Mouse (Mus musculus) liver, embryonic 12.5 days (tissue): ENCODE measurements around the gene Slco1a6. TPM values are rescaled to one million over a fixed set of nuclear protein-coding genes. Genes with fewer than 3 reads are reported as not detected.
"Not testable (repeated sequence)": the region's sequence is repeated elsewhere in the genome, so short reads cannot be mapped to it uniquely, and the experiment has no call there.

ENCODE experiments used
- ATAC-seq: fragments of 200-750 bp; cut with Nextera tagmentation; 2 replicates; pipeline ENCODE4 v1.8.0; 2017; ENCODE audit warnings: moderate number of reproducible peaks, mild to moderate bottlenecking, moderate library complexity
- H3K27ac ChIP-seq: fragments of 300-500 bp; sonication (generic); 2 replicates; pipeline ENCODE4 v1.5.1; 2016; ENCODE audit warnings: mild to moderate bottlenecking
- H3K27me3 ChIP-seq: fragments of 300-500 bp; sonication (generic); replicated peaks from 2 replicates; pipeline ENCODE4 v1.6.1; 2016; ENCODE audit warnings: mild to moderate bottlenecking, moderate library complexity
- H3K36me3 ChIP-seq: fragments of 300-500 bp; sonication (generic); 2 replicates; pipeline ENCODE4 v1.6.1; 2016; ENCODE audit warnings: mild to moderate bottlenecking, moderate library complexity
- H3K4me1 ChIP-seq: fragments of 300-500 bp; sonication (generic); 2 replicates; pipeline ENCODE4 v1.6.1; 2016
- H3K4me2 ChIP-seq: fragments of 300-500 bp; sonication (generic); 2 replicates; pipeline ENCODE4 v1.6.1; 2016; ENCODE audit warnings: mild to moderate bottlenecking, moderate library complexity
- H3K4me3 ChIP-seq: fragments of 300-500 bp; sonication (generic); 2 replicates; pipeline ENCODE4 v1.5.1; 2016; ENCODE audit warnings: mild to moderate bottlenecking, moderate library complexity
- H3K9ac ChIP-seq: fragments of 300-500 bp; sonication (generic); 2 replicates; pipeline ENCODE4 v1.6.1; 2016; ENCODE audit warnings: mild to moderate bottlenecking, moderate library complexity
- H3K9me3 ChIP-seq: fragments of 300-500 bp; sonication (generic); replicated peaks from 2 replicates; pipeline ENCODE4 v1.6.1; 2016; ENCODE audit warnings: mild to moderate bottlenecking, moderate library complexity
- WGBS: fragments of 180-500 bp; shearing (Covaris S2); methylation state at CpG from one replicate; pipeline ENCODE4 v1.1.7; 2016; ENCODE audit not compliant: insufficient replicate concordance; 5-methylcytosine and 5-hydroxymethylcytosine counted together
- polyA plus RNA-seq: library from polyadenylated mRNA; unstranded; fragments of >200 nt; fragmentation: Nextera tagmentation; extraction: Ambion mirVana; gene quantifications from 2 replicates; pipeline ENCODE4 v1.2.1, GENCODE M21; 2016

Slco1a6 gene
- polyA plus RNA-seq, 1 experiment from 2014 or later, result not detected

DNA sequence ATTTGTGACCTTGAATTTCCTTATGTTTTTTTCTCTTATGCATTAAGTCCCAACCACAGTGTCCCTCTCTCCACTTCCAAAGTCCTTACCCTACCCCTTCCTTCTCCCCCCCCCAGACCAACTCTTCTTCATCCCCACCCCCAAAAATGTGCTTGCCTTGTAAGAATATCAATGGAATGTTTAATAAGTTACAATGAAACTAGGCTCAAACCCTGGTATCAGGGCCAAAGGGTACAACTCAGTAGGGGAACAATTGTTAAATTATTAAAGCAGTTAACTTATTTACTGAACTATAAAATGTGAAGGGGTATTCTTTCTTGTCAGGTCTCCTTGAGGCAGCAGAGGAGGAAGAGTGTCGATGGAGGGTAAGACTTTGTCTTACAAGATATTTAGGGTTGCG lies 47.1 kb downstream of the Slco1a6 start:
- Histone ChIP-seq H3K9me3 (no peaks in the 10 kb centered on the region), H3K4me3 (no peak overlapping the region), H3K4me1 (no peaks in the 10 kb centered on the region), H3K4me2 (no peak overlapping the region), H3K36me3 (no peaks in the 10 kb centered on the region), H3K27ac (no peak overlapping the region), H3K9ac (no peak overlapping the region), H3K27me3 (no peaks in the 10 kb centered on the region)
- 85% methylated on average over 2 of the region's 2 CpGs for WGBS
- no peak for ATAC-seq

DNA sequence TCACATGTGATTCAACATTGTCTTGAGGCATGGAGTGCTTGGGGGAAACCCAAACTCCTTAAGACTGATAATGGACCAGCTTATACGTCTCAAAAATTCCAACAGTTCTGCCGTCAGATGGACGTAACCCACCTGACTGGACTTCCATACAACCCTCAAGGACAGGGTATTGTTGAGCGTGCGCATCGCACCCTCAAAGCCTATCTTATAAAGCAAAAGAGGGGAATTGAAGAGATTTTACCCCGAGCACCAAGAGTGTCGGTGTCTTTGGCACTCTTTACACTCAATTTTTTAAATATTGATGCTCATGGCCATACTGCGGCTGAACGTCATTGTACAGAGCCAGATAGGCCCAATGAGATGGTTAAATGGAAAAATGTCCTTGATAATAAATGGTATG lies 54.2 kb downstream of the Slco1a6 start:
- H3K4me1 ChIP-seq, H3K27me3 ChIP-seq, ATAC-seq, H3K27ac ChIP-seq, H3K4me2 ChIP-seq, H3K9ac ChIP-seq, H3K4me3 ChIP-seq, H3K9me3 ChIP-seq, H3K36me3 ChIP-seq: not testable (repeated sequence)
- WGBS, result 65% methylated on average over 4 of the region's 10 CpGs

DNA sequence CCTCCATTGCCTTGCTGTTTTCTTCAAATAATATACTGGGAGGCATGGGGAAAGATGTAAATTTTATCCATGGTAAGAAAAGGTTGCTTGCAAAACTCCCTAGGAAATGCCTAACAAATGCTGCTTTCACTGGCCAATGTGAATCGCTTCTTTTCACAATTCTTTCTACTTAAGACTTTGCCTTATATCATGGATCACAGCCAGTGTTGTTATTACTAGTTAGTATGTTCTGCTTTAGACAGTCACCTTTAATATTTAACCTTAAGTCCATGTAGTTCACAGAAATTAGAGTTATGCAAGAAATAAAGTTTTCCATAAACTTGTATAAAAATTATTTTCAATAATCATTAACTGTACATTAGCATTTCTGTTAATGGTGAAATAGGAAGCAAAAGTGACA lies 60.0 kb downstream of the Slco1a6 start:
- H3K27me3 ChIP-seq, result no peaks in the 10 kb centered on the region
- no peak overlapping the region for H3K9ac ChIP-seq
- H3K27ac ChIP-seq, result no peak overlapping the region
- H3K4me1 ChIP-seq, result no peaks in the 10 kb centered on the region
- no peak overlapping the region for H3K4me2 ChIP-seq
- no peaks in the 10 kb centered on the region for H3K36me3 ChIP-seq
- H3K9me3 ChIP-seq, result no peaks in the 10 kb centered on the region
- ATAC-seq, result no peak
- WGBS, result 63% methylated on average over 1 of the region's 1 CpGs
- no peak overlapping the region for H3K4me3 ChIP-seq

GRCm38 (mm10) chr6:142111667-142112305 lies 96.5 kb downstream of the Slco1a6 start:
- Histone ChIP-seq H3K36me3 (no peaks in the 10 kb centered on the region), H3K27me3 (no peaks in the 10 kb centered on the region), H3K9ac (no peak overlapping the region), H3K4me1 (no peaks in the 10 kb centered on the region), H3K9me3 (0 out of 2 replicates have a peak, but pooled peaks cover 6% of the 10 kb centered on the region), H3K4me2 (no peak overlapping the region), H3K27ac (no peak overlapping the region), H3K4me3 (no peak overlapping the region)
- WGBS, result 81% methylated on average over 3 of the region's 3 CpGs
- ATAC-seq, result no peak

DNA sequence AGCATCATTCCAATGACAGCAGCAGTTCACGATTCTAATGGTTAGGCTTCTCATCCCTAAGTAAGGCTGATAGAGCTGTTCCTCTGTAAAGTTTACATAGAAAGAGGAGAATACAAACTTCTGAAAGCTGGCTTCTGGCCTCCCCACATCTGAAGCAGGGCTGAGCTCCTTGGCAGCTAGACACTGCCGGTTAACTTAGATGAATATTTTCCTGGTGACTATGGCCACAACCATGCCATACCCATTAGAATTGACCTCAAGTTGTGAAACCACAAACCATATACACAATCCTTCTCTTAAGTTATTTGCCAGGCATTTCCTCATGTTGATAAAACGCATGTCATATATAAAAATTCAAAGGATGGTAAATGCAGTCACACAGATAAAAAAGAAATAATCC lies 117.2 kb downstream of the Slco1a6 start:
- no peak for ATAC-seq
- Histone ChIP-seq H3K36me3 (no peaks in the 10 kb centered on the region), H3K4me2 (no peak overlapping the region), H3K9ac (no peak overlapping the region), H3K4me1 (no peaks in the 10 kb centered on the region), H3K27me3 (no peaks in the 10 kb centered on the region), H3K9me3 (no peaks in the 10 kb centered on the region), H3K4me3 (no peak overlapping the region), H3K27ac (no peak overlapping the region)
- WGBS, result 58% methylated on average over 3 of the region's 3 CpGs

DNA sequence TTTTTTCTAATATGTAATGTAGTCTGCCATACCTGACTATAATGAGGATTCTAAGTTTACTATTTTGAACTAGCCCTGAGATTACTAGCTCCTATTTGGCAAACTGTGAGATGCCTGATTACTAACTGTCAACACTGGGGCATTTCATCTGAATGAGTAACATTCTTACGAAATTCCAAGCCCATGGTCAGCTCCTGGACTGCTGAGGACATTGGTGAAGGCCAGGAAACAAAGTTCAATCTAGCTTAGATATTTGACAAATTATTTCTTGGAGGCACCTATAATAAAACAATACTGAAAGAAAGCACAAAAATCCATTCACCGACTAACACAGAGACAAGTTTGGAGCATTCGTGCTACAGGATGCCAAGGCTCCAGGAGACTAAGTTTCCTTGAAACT lies 150.0 kb downstream of the Slco1a6 start:
- H3K9me3 ChIP-seq, ATAC-seq, H3K4me2 ChIP-seq, H3K27me3 ChIP-seq, H3K27ac ChIP-seq, H3K36me3 ChIP-seq, H3K4me3 ChIP-seq, H3K4me1 ChIP-seq, H3K9ac ChIP-seq: not testable (repeated sequence)
- WGBS, result 62% methylated on average over 3 of the region's 3 CpGs

GRCm38 (mm10) chr6:142047689-142048088 lies 160.6 kb downstream of the Slco1a6 start:
- Histone ChIP-seq H3K9me3 (0 out of 2 replicates have a peak, but pooled peaks cover 4% of the 10 kb centered on the region), H3K9ac (no peak overlapping the region), H3K27me3 (no peaks in the 10 kb centered on the region), H3K4me1 (no peaks in the 10 kb centered on the region), H3K4me2 (no peak overlapping the region), H3K36me3 (no peaks in the 10 kb centered on the region), H3K4me3 (no peak overlapping the region), H3K27ac (no peak overlapping the region)
- no peak for ATAC-seq
- 64% methylated on average over 1 of the region's 1 CpGs for WGBS

DNA sequence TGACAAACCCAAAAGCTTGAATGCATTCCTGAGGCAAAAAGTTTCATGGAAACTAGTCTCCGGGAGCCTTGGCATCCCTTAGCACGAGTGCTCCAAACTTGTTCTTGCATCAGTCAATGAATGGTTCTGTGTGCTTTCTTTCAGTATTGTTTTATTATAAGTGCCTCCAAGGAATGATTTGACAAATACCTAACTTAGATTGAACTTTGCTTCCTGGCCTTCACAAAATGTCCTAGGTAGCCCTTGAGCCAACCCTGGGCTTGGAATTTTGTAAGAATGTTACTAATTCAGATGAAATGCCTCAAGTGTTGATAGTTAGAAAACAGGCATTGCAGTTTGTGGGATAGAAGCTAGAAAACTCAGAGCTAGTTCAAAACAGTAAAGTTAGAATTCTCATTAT lies 162.6 kb downstream of the Slco1a6 start:
- H3K9me3 ChIP-seq, result 0 out of 2 replicates have a peak, but pooled peaks cover 6% of the 10 kb centered on the region
- no peak overlapping the region for H3K9ac ChIP-seq
- H3K27me3 ChIP-seq, result no peaks in the 10 kb centered on the region
- no peaks in the 10 kb centered on the region for H3K36me3 ChIP-seq
- WGBS, result 74% methylated on average over 2 of the region's 2 CpGs
- no peak overlapping the region for H3K4me3 ChIP-seq
- H3K4me1 ChIP-seq, result no peaks in the 10 kb centered on the region
- H3K4me2 ChIP-seq, result no peak overlapping the region
- no peak for ATAC-seq
- no peak overlapping the region for H3K27ac ChIP-seq

- Histone ChIP-seq H3K27me3 (no peaks in the 10 kb centered on the region), H3K4me2 (no peak overlapping the region), H3K4me1 (no peaks in the 10 kb centered on the region), H3K9ac (no peak overlapping the region), H3K27ac (no peak overlapping the region), H3K4me3 (no peak overlapping the region), H3K36me3 (no peaks in the 10 kb centered on the region), H3K9me3 (0 out of 2 replicates have a peak, but pooled peaks cover 7% of the 10 kb centered on the region)
- WGBS, result 78% methylated on average over 3 of the region's 3 CpGs
- ATAC-seq, result no peak
These were observed 166.4 kb downstream of the Slco1a6 start for GRCm38 (mm10) chr6:142041896-142042295.

DNA sequence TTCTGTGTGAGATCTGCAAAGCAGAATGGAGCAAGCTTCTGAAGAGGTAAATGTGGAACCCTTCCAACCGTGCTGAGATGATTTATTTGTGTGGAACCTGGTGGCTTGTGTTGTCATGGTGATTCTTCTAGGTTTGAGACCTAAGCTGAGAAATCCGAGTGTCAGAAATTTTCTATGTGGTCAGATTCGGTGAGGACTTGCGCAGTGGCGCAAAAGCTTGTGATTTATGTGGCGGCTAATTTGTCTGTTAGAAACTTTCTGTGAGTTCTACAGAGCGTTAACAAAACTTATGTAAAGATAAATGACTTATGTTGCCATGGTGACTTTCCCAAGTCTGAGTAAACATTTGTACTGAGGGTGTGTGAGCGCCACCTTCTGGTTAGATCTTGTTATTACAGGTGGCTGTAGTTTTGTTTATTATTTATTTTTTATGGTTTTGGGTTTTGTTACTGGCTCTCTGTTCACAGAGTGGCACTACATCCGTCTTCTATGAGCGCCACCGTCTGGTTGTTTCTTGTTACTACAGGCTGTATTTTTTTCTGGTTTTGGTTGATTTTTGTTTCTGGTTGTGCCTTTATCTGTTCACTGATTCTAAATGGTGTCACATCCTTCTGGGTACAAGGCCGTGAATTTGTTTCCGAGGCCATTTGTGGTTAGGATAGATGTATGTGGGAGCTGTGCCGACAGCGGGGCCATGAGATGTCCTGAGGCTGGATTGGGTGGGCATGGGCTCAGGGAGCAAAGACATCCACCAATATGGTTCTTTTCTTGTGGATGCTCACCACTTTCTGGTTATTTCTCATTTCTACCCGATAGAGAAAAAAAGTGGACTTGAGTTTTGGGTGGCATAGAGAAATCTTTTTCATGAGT lies 167.8 kb downstream of the Slco1a6 start:
- Histone ChIP-seq H3K4me3 (no peak overlapping the region), H3K9me3 (0 out of 2 replicates have a peak, but pooled peaks cover 6% of the 10 kb centered on the region), H3K4me1 (no peaks in the 10 kb centered on the region), H3K36me3 (no peaks in the 10 kb centered on the region), H3K27ac (no peak overlapping the region), H3K4me2 (no peak overlapping the region), H3K9ac (no peak overlapping the region), H3K27me3 (no peaks in the 10 kb centered on the region)
- ATAC-seq, result no peak
- WGBS, result 51% methylated on average over 16 of the region's 16 CpGs

- Histone ChIP-seq H3K9me3 (0 out of 2 replicates have a peak, but pooled peaks cover 2% of the 10 kb centered on the region), H3K4me2 (no peak overlapping the region), H3K4me3 (no peak overlapping the region), H3K9ac (no peak overlapping the region), H3K27me3 (no peaks in the 10 kb centered on the region), H3K4me1 (no peaks in the 10 kb centered on the region), H3K27ac (no peak overlapping the region), H3K36me3 (no peaks in the 10 kb centered on the region)
- 59% methylated on average over 2 of the region's 2 CpGs for WGBS
- no peak for ATAC-seq
These were observed 172.6 kb downstream of the Slco1a6 start for GRCm38 (mm10) chr6:142035771-142036170.
